Mouse (Mus musculus) stomach, embryonic 15.5 days (tissue): ENCODE data around the gene Sh3d21. TPM values are rescaled to one million over a fixed set of nuclear protein-coding genes. Genes with fewer than 3 reads are reported as not detected.

Experiments
- ATAC-seq: fragments of 200-750 bp; cut with Nextera tagmentation; 2 replicates; pipeline ENCODE4 v1.8.0; 2017; ENCODE audit warnings: low read depth, moderate number of reproducible peaks, moderate TSS enrichment; ENCODE audit not compliant: insufficient read depth, low FRiP score
- H3K27ac ChIP-seq: fragments of 300-500 bp; sonication (generic); 2 replicates; pipeline ENCODE4 v1.5.1; 2015; ENCODE audit warnings: mild to moderate bottlenecking, inconsistent platforms
- H3K27me3 ChIP-seq: fragments of 300-500 bp; sonication (generic); replicated peaks from 2 replicates; pipeline ENCODE4 v1.6.1; 2015; ENCODE audit warnings: inconsistent platforms
- H3K36me3 ChIP-seq: fragments of 300-500 bp; sonication (generic); 2 replicates; pipeline ENCODE4 v1.6.1; 2015; ENCODE audit warnings: inconsistent platforms
- H3K4me1 ChIP-seq: fragments of 300-500 bp; sonication (generic); 2 replicates; pipeline ENCODE4 v1.6.1; 2015; ENCODE audit warnings: inconsistent platforms
- H3K4me2 ChIP-seq: fragments of 300-500 bp; sonication (generic); 2 replicates; pipeline ENCODE4 v1.6.1; 2015; ENCODE audit warnings: mild to moderate bottlenecking, inconsistent platforms
- H3K4me3 ChIP-seq: fragments of 300-500 bp; sonication (generic); replicated peaks from 2 replicates; pipeline ENCODE4 v1.5.1; 2015; ENCODE audit warnings: inconsistent platforms
- H3K9ac ChIP-seq: fragments of 300-500 bp; sonication (generic); 2 replicates; pipeline ENCODE4 v1.6.1; 2015; ENCODE audit warnings: inconsistent platforms
- H3K9me3 ChIP-seq: fragments of 300-500 bp; sonication (generic); 2 replicates; pipeline ENCODE4 v1.6.1; 2016; ENCODE audit warnings: inconsistent platforms
- WGBS: fragments of 180-500 bp; shearing (Covaris S2); methylation state at CpG from one replicate; pipeline ENCODE4 v1.1.7; 2015; 5-methylcytosine and 5-hydroxymethylcytosine counted together
- polyA plus RNA-seq: library from polyadenylated mRNA; unstranded; fragments of >200 nt; fragmentation: Nextera tagmentation; extraction: Ambion mirVana; gene quantifications from 2 replicates; pipeline ENCODE4 v1.2.1, GENCODE M21; 2015

Gene Sh3d21
- polyA plus RNA-seq, 1 experiment from 2014 or later, result 7.4 TPM

DNA sequence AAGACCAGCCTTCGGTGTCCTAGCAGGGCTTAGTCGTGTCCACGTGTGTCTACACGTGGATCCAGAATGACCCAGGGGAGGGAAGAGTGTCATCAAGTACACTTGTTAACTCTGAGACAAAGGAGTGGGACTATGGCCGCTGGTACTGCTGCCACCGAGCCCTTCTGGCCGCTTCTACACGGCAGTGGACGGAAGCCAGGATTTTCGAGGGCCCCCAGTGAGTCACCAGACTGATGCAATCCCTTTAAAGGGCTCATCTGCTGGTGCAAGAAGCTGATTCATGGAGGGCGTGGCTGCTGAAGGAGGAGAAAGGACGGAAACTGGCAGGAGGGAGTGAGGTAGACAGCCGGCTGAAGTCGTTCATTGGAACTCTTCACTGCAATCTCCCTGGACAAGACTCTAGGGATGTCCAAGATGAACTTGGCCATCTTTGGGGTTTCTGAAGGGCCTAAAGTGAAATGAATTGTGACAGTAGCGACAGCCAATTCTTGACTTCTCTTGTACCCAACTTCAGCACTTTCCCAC is 60.2 kb downstream of the Sh3d21 start:
- H3K9me3 ChIP-seq, result no peaks in the 10 kb centered on the region
- H3K27me3 ChIP-seq, result no peaks in the 10 kb centered on the region
- H3K36me3 ChIP-seq, result no peaks in the 10 kb centered on the region
- H3K4me2 ChIP-seq, result peak overlapping the region; percentile 91
- peak overlapping the region; percentile 92 for H3K27ac ChIP-seq
- H3K9ac ChIP-seq, result peak overlapping the region; percentile 17; the same call in 1 of the 2 replicates
- under 1% methylated on average over 15 of the region's 15 CpGs for WGBS
- ATAC-seq, result peak; percentile 78
- H3K4me1 ChIP-seq, result peaks cover 28% of the 10 kb centered on the region
- H3K4me3 ChIP-seq, result peak overlapping the region; percentile 97

DNA sequence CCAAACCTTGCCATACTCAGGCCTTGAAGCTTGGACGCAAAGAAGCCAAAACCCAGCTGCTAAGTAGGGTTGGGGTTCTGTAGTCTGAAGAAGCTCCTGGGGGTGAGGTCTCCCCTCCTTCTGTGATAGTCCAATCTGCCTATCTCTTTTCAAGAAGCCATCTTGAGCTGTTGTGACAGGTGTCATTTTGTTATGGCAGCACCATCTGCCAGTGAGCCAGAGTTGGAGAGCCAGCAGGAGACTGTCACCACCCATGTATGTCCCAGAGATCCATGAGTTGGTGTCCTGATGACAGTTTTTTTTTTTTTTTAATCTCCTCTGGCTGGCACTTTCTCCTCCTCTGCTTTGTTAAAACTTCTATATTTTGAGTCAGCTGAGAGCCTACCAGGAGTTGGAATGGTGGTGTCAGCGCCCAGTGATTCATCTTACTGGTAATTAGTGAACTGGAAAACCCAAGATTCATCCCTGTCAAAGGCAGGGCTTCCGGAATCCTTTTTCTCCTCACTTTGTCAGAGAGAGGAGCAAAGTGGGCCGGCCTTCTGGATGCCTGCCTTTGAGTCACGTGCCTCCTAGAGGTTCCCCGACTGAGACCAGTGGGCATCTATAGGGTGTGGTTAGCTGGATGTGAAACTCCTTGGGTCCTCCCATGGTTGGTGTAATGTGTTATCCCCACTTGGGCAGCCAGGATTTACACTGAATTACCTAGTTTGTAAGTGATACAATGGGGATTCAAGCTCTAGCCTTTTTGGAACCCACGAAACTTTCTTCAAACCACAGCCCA is 61.0 kb downstream of the Sh3d21 start:
- H3K9ac ChIP-seq, result no peak overlapping the region
- no peaks in the 10 kb centered on the region for H3K36me3 ChIP-seq
- ATAC-seq, result no peak
- WGBS, result 42% methylated on average over 7 of the region's 7 CpGs
- H3K4me3 ChIP-seq, result no peak overlapping the region
- peaks cover 29% of the 10 kb centered on the region for H3K4me1 ChIP-seq
- no peaks in the 10 kb centered on the region for H3K27me3 ChIP-seq
- H3K9me3 ChIP-seq, result no peaks in the 10 kb centered on the region
- peak overlapping the region; percentile 91 for H3K4me2 ChIP-seq
- peak overlapping the region; percentile 92 for H3K27ac ChIP-seq

- Histone ChIP-seq H3K4me1 (peaks cover 34% of the 10 kb centered on the region), H3K27ac (no peak overlapping the region), H3K36me3 (no peaks in the 10 kb centered on the region), H3K9ac (no peak overlapping the region), H3K4me2 (no peak overlapping the region), H3K9me3 (no peaks in the 10 kb centered on the region), H3K27me3 (no peaks in the 10 kb centered on the region), H3K4me3 (no peak overlapping the region)
- WGBS, result 82% methylated on average over 3 of the region's 3 CpGs
- no peak for ATAC-seq
These were observed 62.5 kb downstream of the Sh3d21 start for GRCm38 (mm10) chr4:126100764-126101163.

Other genes starting within 250 kb of the Sh3d21 start
- 1.8 and 1.9 TPM in 2 replicates for gene Csf3r, start 138.9 kb downstream of the Sh3d21 start, polyA plus RNA-seq
- 141 and 151 TPM in 2 replicates for gene Mrps15, start 116.6 kb downstream of the Sh3d21 start, polyA plus RNA-seq
- gene Oscp1, start 104.9 kb downstream of the Sh3d21 start, polyA plus RNA-seq, result 13.5 and 13.9 TPM in 2 replicates
- 46.7 and 48.0 TPM in 2 replicates for gene Lsm10, start 66.9 kb downstream of the Sh3d21 start, polyA plus RNA-seq
- gene Stk40, start 59.5 kb downstream of the Sh3d21 start, polyA plus RNA-seq, result 28.6 and 29.1 TPM in 2 replicates
- 59.0 and 60.0 TPM in 2 replicates for gene Eva1b, start 15.7 kb downstream of the Sh3d21 start, polyA plus RNA-seq
- 182 and 203 TPM in 2 replicates for gene Thrap3, start 39.3 kb upstream of the Sh3d21 start, polyA plus RNA-seq
- 34.1 and 36.9 TPM in 2 replicates for gene Map7d1, start 92.9 kb upstream of the Sh3d21 start, polyA plus RNA-seq
- gene Trappc3, start 98.8 kb upstream of the Sh3d21 start, polyA plus RNA-seq, result 91.7 and 97.1 TPM in 2 replicates
- 13.4 and 14.2 TPM in 2 replicates for gene Col8a2, start 123.3 kb upstream of the Sh3d21 start, polyA plus RNA-seq
- gene Adprhl2, start 158.2 kb upstream of the Sh3d21 start, polyA plus RNA-seq, result 61.2 and 61.9 TPM in 2 replicates
- 7.8 and 8.6 TPM in 2 replicates for gene Tekt2, start 162.2 kb upstream of the Sh3d21 start, polyA plus RNA-seq